Comparison of ENCODE assay signal across 8 mouse cellular contexts in genomic region chr14:87140963-87141486, GRCm38 (mm10). TPM values are rescaled to one million over a fixed set of nuclear protein-coding genes. Genes with fewer than 3 reads are reported as not detected.
A peak's percentile ranks its signal among the peaks of the same experiment; 100 is the strongest.
DNase-seq lines count a peak whose midpoint lies in the region; ATAC-seq and TF ChIP-seq lines count a peak whose summit lies in the region.

Gene Diaph3, minus strand, starts transcription at chr14:87141235.

- H3K79me2 ChIP-seq in CH12.LX (replicated peaks; ENCODE audit: control insufficient read depth, extremely low read depth, insufficient read depth, poor library complexity, severe bottlenecking) = peaks cover 26% of the 10 kb centered on the region

- peak within 1 kb of the TSS; percentile 79 for H3K4me2 ChIP-seq in CH12.LX (ENCODE audit: insufficient read depth, low read depth, poor library complexity, severe bottlenecking)
- peak within 1 kb of the TSS; percentile 54 for H3K4me2 ChIP-seq in forebrain, embryonic 11.5 days (ENCODE audit: low read depth, low read length, severe bottlenecking)
- H3K4me2 ChIP-seq in heart, embryonic 16.5 days (ENCODE audit: low read depth, low read length) = peak within 1 kb of the TSS; percentile 71
- peak within 1 kb of the TSS; percentile 75 for H3K4me2 ChIP-seq in liver, embryonic 15.5 days
- peak within 1 kb of the TSS; percentile 90 for H3K4me2 ChIP-seq in neural tube, embryonic 12.5 days (replicated peaks)

- peak; percentile 79 for TF ChIP-seq POLR2A in CH12.LX (IDR thresholded peaks at IDR 0.05; ENCODE audit: low read depth, low read length)

- H3K27me3 ChIP-seq in CH12.LX (replicated peaks) = no peaks in the 10 kb centered on the region
- no peaks in the 10 kb centered on the region for H3K27me3 ChIP-seq in forebrain, embryonic 11.5 days (ENCODE audit: control insufficient read depth, insufficient read depth, low read length)
- H3K27me3 ChIP-seq in heart, embryonic 16.5 days (ENCODE audit: control insufficient read depth, insufficient read depth, low read length) = no peaks in the 10 kb centered on the region
- H3K27me3 ChIP-seq in liver, embryonic 15.5 days = no peaks in the 10 kb centered on the region
- H3K27me3 ChIP-seq in neural tube, embryonic 12.5 days (replicated peaks) = no peaks in the 10 kb centered on the region

- TF ChIP-seq EP300 in CH12.LX (IDR thresholded peaks at IDR 0.05; ENCODE audit: low read length) = no peak

- under 1% methylated on average over 43 of the region's 43 CpGs for WGBS in forebrain, embryonic 11.5 days
- under 1% methylated on average over 43 of the region's 43 CpGs for WGBS in heart, embryonic 16.5 days
- WGBS in liver, embryonic 15.5 days (ENCODE audit: insufficient replicate concordance) = under 1% methylated on average over 43 of the region's 43 CpGs
- WGBS in neural tube, embryonic 12.5 days = 0% methylated on average over 43 of the region's 43 CpGs

- dilution Hi-C loops in CH12.LX (cut with MboI; ENCODE audit: extremely low pct_ligation_motif_present, extremely low pct_unique_long_range_greater_than_20kb, low sequenced_read_pairs) = no loop called here

- DNase-seq in CH12.LX (ENCODE audit: extremely low read depth) = peak; percentile 97
- DNase-seq in c-Kit-positive CD71-positive TER-119-negative erythroid progenitor cells, embryonic 14.5 days (ENCODE audit: low read depth) = peak; percentile 97
- peak; percentile 99 for DNase-seq in forebrain, embryonic 11.5 days (ENCODE audit: low spot score)
- DNase-seq in kidney, postnatal 36 days = peak; percentile 95 to 99
- DNase-seq in telencephalon, adult 2 months (ENCODE audit: low read depth, low spot score) = peak; percentile 93

- peaks cover 11 to 56% of the 10 kb centered on the region in 2 experiments for H3K4me1 ChIP-seq in CH12.LX (ENCODE audit: control insufficient read depth in 1 of 2, insufficient read depth in 2 of 2)
- 0 out of 2 replicates have a peak, but pooled peaks cover 2% of the 10 kb centered on the region for H3K4me1 ChIP-seq in forebrain, embryonic 11.5 days (replicated peaks; ENCODE audit: control insufficient read depth, insufficient read depth, low read length)
- H3K4me1 ChIP-seq in heart, embryonic 16.5 days (ENCODE audit: control insufficient read depth, insufficient read depth, low read length) = peaks cover 10% of the 10 kb centered on the region
- peaks cover 22% of the 10 kb centered on the region for H3K4me1 ChIP-seq in liver, embryonic 15.5 days (replicated peaks)
- no peaks in the 10 kb centered on the region; the same call in 1 of the 2 replicates for H3K4me1 ChIP-seq in neural tube, embryonic 12.5 days

- H3K36me3 ChIP-seq in CH12.LX (replicated peaks in 1 of 2; ENCODE audit: control insufficient read depth in 1 of 2, insufficient read depth in 1 of 2, low read length in 1 of 2) = peaks cover 2 to 17% of the 10 kb centered on the region in 2 experiments
- H3K36me3 ChIP-seq in forebrain, embryonic 11.5 days (ENCODE audit: control insufficient read depth, insufficient read depth, low read length) = no peaks in the 10 kb centered on the region
- H3K36me3 ChIP-seq in heart, embryonic 16.5 days (ENCODE audit: control insufficient read depth, insufficient read depth) = no peaks in the 10 kb centered on the region
- peaks cover 18% of the 10 kb centered on the region for H3K36me3 ChIP-seq in liver, embryonic 15.5 days (replicated peaks)
- H3K36me3 ChIP-seq in neural tube, embryonic 12.5 days = no peaks in the 10 kb centered on the region

- peak within 1 kb of the TSS; percentile 65 to 87 (median 77) for H3K4me3 ChIP-seq in CH12.LX (replicated peaks in 1 of 3; ENCODE audit: low read depth in 2 of 3, low read length in 2 of 3, poor library complexity in 1 of 3)
- peak within 1 kb of the TSS; percentile 72 for H3K4me3 ChIP-seq in forebrain, embryonic 11.5 days (ENCODE audit: low read depth, low read length)
- H3K4me3 ChIP-seq in heart, embryonic 16.5 days (ENCODE audit: low read length) = peak within 1 kb of the TSS; percentile 89
- H3K4me3 ChIP-seq in liver, embryonic 15.5 days (replicated peaks) = peak within 1 kb of the TSS; percentile 97
- H3K4me3 ChIP-seq in neural tube, embryonic 12.5 days = peak within 1 kb of the TSS; percentile 71

- no peak for TF ChIP-seq RAD21 in CH12.LX (IDR thresholded peaks at IDR 0.05; ENCODE audit: low read depth, low read length)

- in situ Hi-C loops in CH12.LX (cut with MboI; ENCODE audit: low pct_ligation_motif_present, low pct_unique_long_range_greater_than_20kb, low sequenced_read_pairs) = no loop called here

- peak within 1 kb of the TSS; percentile 61 for H3K9ac ChIP-seq in CH12.LX (ENCODE audit: insufficient read depth, low read depth)
- H3K9ac ChIP-seq in forebrain, embryonic 11.5 days (ENCODE audit: low read length) = peak within 1 kb of the TSS; percentile 73
- H3K9ac ChIP-seq in heart, embryonic 16.5 days (ENCODE audit: low read length) = peak within 1 kb of the TSS; percentile 78
- peak within 1 kb of the TSS; percentile 95 for H3K9ac ChIP-seq in liver, embryonic 15.5 days
- peak within 1 kb of the TSS; percentile 38; the same call in 1 of the 2 replicates for H3K9ac ChIP-seq in neural tube, embryonic 12.5 days

- no peak for TF ChIP-seq CTCF in CH12.LX (conservative IDR thresholded peaks at IDR 0.05 in 1 of 2, IDR thresholded peaks at IDR 0.05 in 1 of 2; ENCODE audit: low read depth in 2 of 2, low read length in 2 of 2)

- peak; percentile 100 for ATAC-seq in forebrain, embryonic 11.5 days (replicated peaks; ENCODE audit: low FRiP score)
- peak; percentile 100 for ATAC-seq in heart, embryonic 16.5 days (replicated peaks; ENCODE audit: extremely low read depth, insufficient read depth, low FRiP score)
- ATAC-seq in liver, embryonic 15.5 days (ENCODE audit: insufficient read depth) = peak; percentile 98
- ATAC-seq in neural tube, embryonic 12.5 days (ENCODE audit: low FRiP score, low read depth) = peak; percentile 100

- peak within 1 kb of the TSS; percentile 24; the same call in 1 of the 2 replicates for H3K27ac ChIP-seq in CH12.LX (ENCODE audit: insufficient read depth, low read depth)
- 0 out of 2 replicates have a peak within 1 kb of the TSS, but pooled peaks have one; percentile 37 for H3K27ac ChIP-seq in forebrain, embryonic 11.5 days (ENCODE audit: low read depth, low read length)
- H3K27ac ChIP-seq in heart, embryonic 16.5 days (ENCODE audit: low read length) = peak within 1 kb of the TSS; percentile 66
- H3K27ac ChIP-seq in liver, embryonic 15.5 days (replicated peaks) = peak within 1 kb of the TSS; percentile 89
- no peak within 1 kb of the TSS for H3K27ac ChIP-seq in neural tube, embryonic 12.5 days

- no peaks in the 10 kb centered on the region for H3K9me3 ChIP-seq in CH12.LX (replicated peaks; ENCODE audit: low read length)
- H3K9me3 ChIP-seq in forebrain, embryonic 11.5 days (ENCODE audit: control insufficient read depth, low read length) = no peaks in the 10 kb centered on the region
- no peaks in the 10 kb centered on the region for H3K9me3 ChIP-seq in heart, embryonic 16.5 days (replicated peaks; ENCODE audit: control insufficient read depth, low read length)
- H3K9me3 ChIP-seq in liver, embryonic 15.5 days (replicated peaks) = no peaks in the 10 kb centered on the region
- H3K9me3 ChIP-seq in neural tube, embryonic 12.5 days = no peaks in the 10 kb centered on the region

TF ChIP-seq in CH12.LX, 34 proteins besides CTCF, POLR2A, EP300 and RAD21 (continues in another document):
- TF ChIP-seq ELF1 (IDR thresholded peaks at IDR 0.05; ENCODE audit: low read depth, low read length) = peak; percentile 88
- TF ChIP-seq PAX5 (IDR thresholded peaks at IDR 0.05; ENCODE audit: low read length) = no peak
- TF ChIP-seq ZKSCAN1 (IDR thresholded peaks at IDR 0.05; ENCODE audit: borderline replicate concordance, low read depth, low read length) = no peak
- TF ChIP-seq MAX (IDR thresholded peaks at IDR 0.05; ENCODE audit: low read length) = peak; percentile 83
- peak; percentile 98 for TF ChIP-seq SIN3A (IDR thresholded peaks at IDR 0.05; ENCODE audit: low read length)
- TF ChIP-seq TCF12 (IDR thresholded peaks at IDR 0.05; ENCODE audit: low read depth, low read length) = peak; percentile 61
- peak; percentile 67; the same call in 1 of the 2 replicates for TF ChIP-seq ZMIZ1 (IDR thresholded peaks at IDR 0.05; ENCODE audit: low read depth, low read length)
- TF ChIP-seq USF2 (conservative IDR thresholded peaks at IDR 0.05; ENCODE audit: low read depth, low read length) = no peak
- no peak for TF ChIP-seq ETS1 (conservative IDR thresholded peaks at IDR 0.05; ENCODE audit: low read depth, low read length)
- TF ChIP-seq BHLHE40 (IDR thresholded peaks at IDR 0.05; ENCODE audit: low read depth, low read length) = peak; percentile 27; the same call in 1 of the 2 replicates
- no peak; the same call in 1 of the 2 replicates for TF ChIP-seq MYC (IDR thresholded peaks at IDR 0.05; ENCODE audit: low read depth, low read length)
- TF ChIP-seq NRF1 (IDR thresholded peaks at IDR 0.05; ENCODE audit: low read depth, low read length) = peak; percentile 73
- TF ChIP-seq MEF2A (IDR thresholded peaks at IDR 0.05; ENCODE audit: borderline replicate concordance, low read depth, low read length) = peak; percentile 33; the same call in 1 of the 2 replicates
- TF ChIP-seq GABPA (IDR thresholded peaks at IDR 0.05; ENCODE audit: insufficient replicate concordance, low read depth, low read length) = no peak
- no peak for TF ChIP-seq ZC3H11A (IDR thresholded peaks at IDR 0.05; ENCODE audit: low read depth, low read length)
- TF ChIP-seq SMC3 (IDR thresholded peaks at IDR 0.05; ENCODE audit: low read depth, low read length) = no peak
- peak; percentile 97 for TF ChIP-seq MXI1 (IDR thresholded peaks at IDR 0.05; ENCODE audit: low read depth, low read length)
- peak; percentile 77 for TF ChIP-seq NELFE (IDR thresholded peaks at IDR 0.05; ENCODE audit: low read depth, low read length)
- TF ChIP-seq MAFK (IDR thresholded peaks at IDR 0.05; ENCODE audit: insufficient replicate concordance, low read length) = no peak
- TF ChIP-seq USF1 (IDR thresholded peaks at IDR 0.05; ENCODE audit: low read depth, low read length) = 0 out of 2 replicates have a peak, but pooled peaks have one; percentile 5
- peak; percentile 72 for TF ChIP-seq HCFC1 (IDR thresholded peaks at IDR 0.05; ENCODE audit: low read depth, low read length)
- TF ChIP-seq MAZ (IDR thresholded peaks at IDR 0.05; ENCODE audit: low read depth, low read length) = peak; percentile 29; the same call in 1 of the 2 replicates

RNA-seq across cellular contexts. Expression of gene Diaph3, which starts in this region (rescaled TPM):
- total RNA-seq in CH12.LX (2012; rRNA removed) (16.2 TPM in 2 replicates), CH12.LX (2014; rRNA removed) (17.5 and 18.4 TPM in 2 replicates)
- 32.3 and 36.9 TPM in 2 replicates for polyA plus RNA-seq in CH12.LX (2012; ENCODE audit: insufficient read length, low read depth)
- 14.1 and 14.9 TPM in 2 replicates for polyA plus RNA-seq in forebrain, embryonic 11.5 days (2014; fragmentation: Nextera tagmentation; extraction: Ambion mirVana)
- 9.0 and 9.6 TPM in 2 replicates for polyA plus RNA-seq in heart, embryonic 16.5 days (2015; fragmentation: Nextera tagmentation; extraction: Ambion mirVana)
- polyA plus RNA-seq in liver, embryonic 15.5 days (2015; fragmentation: Nextera tagmentation; extraction: Ambion mirVana) = 16.2 and 16.4 TPM in 2 replicates
- 5.8 and 6.5 TPM in 2 replicates for polyA plus RNA-seq in neural tube, embryonic 12.5 days (2016; fragmentation: Nextera tagmentation; extraction: Ambion mirVana)

Comparison
In these comparisons a context has a peak if more than half of its experiments do, and no peak if none do; other contexts are left out.
1. H3K9ac ChIP-seq: peak in every context shown above with its lines; median percentile 95 in liver, embryonic 15.5 days; 78 in heart, embryonic 16.5 days; 73 in forebrain, embryonic 11.5 days; 61 in CH12.LX; 38 in neural tube, embryonic 12.5 days.